Mouse (Mus musculus): Measurements from ENCODE around the gene Appbp2.
"Not testable (repeated sequence)": the region's sequence is repeated elsewhere in the genome, so short reads cannot be mapped to it uniquely, and the experiment has no call there.

Appbp2 gene

GRCm38 (mm10) chr11:85222561-85222960, 12.4 kb downstream of the Appbp2 start:
- no peak for DNase-seq (ENCODE audit: low spot score)

- no peak for DNase-seq (ENCODE audit: low spot score)
Observed at GRCm38 (mm10) chr11:85219014-85219413, 15.9 kb downstream of the Appbp2 start.

GRCm38 (mm10) chr11:85214679-85215078, 20.3 kb downstream of the Appbp2 start:
- no peak for DNase-seq (ENCODE audit: low spot score)

- DNase-seq (ENCODE audit: low spot score): no peak
Observed at GRCm38 (mm10) chr11:85213215-85213614, 21.7 kb downstream of the Appbp2 start.

- no peak for DNase-seq (ENCODE audit: low spot score)
Observed at GRCm38 (mm10) chr11:85211151-85211550, 23.8 kb downstream of the Appbp2 start.

GRCm38 (mm10) chr11:85206231-85206630, 28.7 kb downstream of the Appbp2 start:
- no peak for DNase-seq (ENCODE audit: low spot score)

GRCm38 (mm10) chr11:85198906-85199305, 36.0 kb downstream of the Appbp2 start:
- no peak for DNase-seq (ENCODE audit: low spot score)

GRCm38 (mm10) chr11:85196046-85196445, 38.9 kb downstream of the Appbp2 start:
- no peak for DNase-seq (ENCODE audit: low spot score)

GRCm38 (mm10) chr11:85194206-85194605, 40.7 kb downstream of the Appbp2 start:
- no peak for DNase-seq (ENCODE audit: low spot score)

GRCm38 (mm10) chr11:85190741-85191140, 44.2 kb downstream of the Appbp2 start:
- DNase-seq (ENCODE audit: low spot score): no peak

- no peak for DNase-seq (ENCODE audit: low spot score)
Observed at GRCm38 (mm10) chr11:85189110-85189509, 45.8 kb downstream of the Appbp2 start.

- DNase-seq (ENCODE audit: low spot score): no peak
Observed at GRCm38 (mm10) chr11:85184839-85185238, 50.1 kb downstream of the Appbp2 start.

GRCm38 (mm10) chr11:85184082-85184481, 50.8 kb downstream of the Appbp2 start:
- peak; percentile 48 for DNase-seq (ENCODE audit: low spot score)

GRCm38 (mm10) chr11:85183284-85183779, 51.6 kb downstream of the Appbp2 start:
- DNase-seq (ENCODE audit: low spot score): no peak

- DNase-seq (ENCODE audit: low spot score): no peak
Observed at GRCm38 (mm10) chr11:85182617-85183283, 52.2 kb downstream of the Appbp2 start.

- no peak for DNase-seq (ENCODE audit: low spot score)
Observed at GRCm38 (mm10) chr11:85178413-85178812, 56.5 kb downstream of the Appbp2 start.

GRCm38 (mm10) chr11:85177761-85178160, 57.2 kb downstream of the Appbp2 start:
- DNase-seq (ENCODE audit: low spot score): no peak

- no peak for DNase-seq (ENCODE audit: low spot score)
Observed at GRCm38 (mm10) chr11:85175941-85176340, 59.0 kb downstream of the Appbp2 start.

GRCm38 (mm10) chr11:85170833-85171232, 64.1 kb downstream of the Appbp2 start:
- DNase-seq (ENCODE audit: low spot score): no peak

GRCm38 (mm10) chr11:85170058-85170740, 64.7 kb downstream of the Appbp2 start, which contains the start of gene 1700125H20Rik:
1700125H20Rik (plus strand) TSS chr11:85170404.
- DNase-seq (ENCODE audit: low spot score): peak; percentile 85

GRCm38 (mm10) chr11:85167503-85167902, 67.4 kb downstream of the Appbp2 start:
- no peak for DNase-seq (ENCODE audit: low spot score)

- DNase-seq (ENCODE audit: low spot score): peak; percentile 22
Observed at GRCm38 (mm10) chr11:85164371-85164770, 70.6 kb downstream of the Appbp2 start.

- not testable (repeated sequence) for DNase-seq (ENCODE audit: low spot score)
Observed at GRCm38 (mm10) chr11:85163014-85163413, 71.9 kb downstream of the Appbp2 start.

Measured in adipocyte (in vitro differentiated cells).